Mouse (Mus musculus) liver, embryonic 14.5 days (tissue): ENCODE measurements around the gene Tpx2.

Experiments
- CTCF ChIP-seq: IDR thresholded peaks from 2 replicates; pipeline ENCODE4 v1.5.1; 2016; ENCODE audit warnings: antibody characterized with exemption, low read depth, control low read depth
- EP300 ChIP-seq: IDR thresholded peaks from 2 replicates; pipeline ENCODE4 v1.6.1; 2016; ENCODE audit warnings: antibody characterized with exemption, low read depth

GRCm38 (mm10) chr2:152943568-152943967 lies 95.8 kb downstream of the Tpx2 start:
- TF ChIP-seq EP300 = no peak
- TF ChIP-seq CTCF = no peak
